Mouse (Mus musculus) kidney, embryonic 14.5 days (tissue): ENCODE measurements at regions not wholly inside any gene's neighbourhood (a gene's known extent, or its start where the extent isn't known, plus 50 kb on each side); places are given as distances from the start of the nearest gene placed in this dataset.

Experiments used
- ATAC-seq: fragments of 200-750 bp; cut with Nextera tagmentation; 2 replicates; pipeline ENCODE4 v1.8.0; 2017; ENCODE audit warnings: moderate number of reproducible peaks, mild to moderate bottlenecking, moderate TSS enrichment, moderate library complexity; ENCODE audit not compliant: low FRiP score, low TSS enrichment
- H3K27ac ChIP-seq: fragments of 300-500 bp; sonication (generic); 2 replicates; pipeline ENCODE4 v1.5.1; 2014; ENCODE audit warnings: low read depth, mild to moderate bottlenecking, low read length, moderate library complexity, mixed read lengths
- H3K27me3 ChIP-seq: fragments of 300-500 bp; sonication (generic); 2 replicates; pipeline ENCODE4 v1.6.1; 2014; ENCODE audit warnings: mild to moderate bottlenecking, low read length; ENCODE audit not compliant: control insufficient read depth, insufficient read depth
- H3K36me3 ChIP-seq: fragments of 300-500 bp; sonication (generic); 2 replicates; pipeline ENCODE4 v1.6.1; 2014; ENCODE audit warnings: low read length, mixed read lengths; ENCODE audit not compliant: control insufficient read depth, insufficient read depth
- H3K4me1 ChIP-seq: fragments of 300-500 bp; sonication (generic); 2 replicates; pipeline ENCODE4 v1.6.1; 2014; ENCODE audit warnings: low read length, mixed read lengths; ENCODE audit not compliant: control insufficient read depth, insufficient read depth
- H3K4me2 ChIP-seq: fragments of 300-500 bp; sonication (generic); replicated peaks from 2 replicates; pipeline ENCODE4 v1.6.1; 2014; ENCODE audit warnings: low read depth, mild to moderate bottlenecking, low read length
- H3K4me3 ChIP-seq: fragments of 300-500 bp; sonication (generic); 2 replicates; pipeline ENCODE4 v1.5.1; 2014; ENCODE audit warnings: mild to moderate bottlenecking, low read length
- H3K9ac ChIP-seq: fragments of 300-500 bp; sonication (generic); 2 replicates; pipeline ENCODE4 v1.6.1; 2014; ENCODE audit warnings: low read depth, mild to moderate bottlenecking, low read length, moderate library complexity
- H3K9me3 ChIP-seq: fragments of 300-500 bp; sonication (generic); 2 replicates; pipeline ENCODE4 v1.6.1; 2016; ENCODE audit warnings: low read length; ENCODE audit not compliant: control insufficient read depth
- WGBS: fragments of 180-500 bp; shearing (Covaris S2); extraction: QIAGEN DNeasy Blood & Tissue Kit; methylation state at CpG from one replicate; pipeline ENCODE4 v1.1.7; 2014; 5-methylcytosine and 5-hydroxymethylcytosine counted together

DNA sequence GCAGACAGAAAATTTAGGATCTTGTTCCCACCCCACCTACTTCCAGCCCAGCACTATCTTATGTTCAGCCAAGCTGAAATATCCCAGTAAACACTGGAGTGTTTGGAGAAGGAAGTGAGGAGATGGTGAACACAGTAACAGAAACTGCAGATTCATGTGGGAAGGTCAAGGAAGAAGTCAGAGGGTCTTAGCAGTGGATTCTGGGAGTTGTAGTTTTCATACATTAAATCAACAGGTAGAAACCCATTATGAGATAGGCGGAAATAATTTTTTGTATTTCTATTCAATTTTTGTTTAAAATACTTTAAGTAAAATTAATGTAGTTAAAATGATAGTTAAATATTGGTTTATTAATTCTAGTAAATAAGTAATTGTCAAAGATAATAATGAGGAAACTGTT is 429.6 kb upstream of the Gulo start:
- Histone ChIP-seq H3K9ac (no peak overlapping the region), H3K4me3 (no peak overlapping the region), H3K9me3 (no peaks in the 10 kb centered on the region), H3K27ac (no peak overlapping the region), H3K4me1 (no peaks in the 10 kb centered on the region), H3K36me3 (no peaks in the 10 kb centered on the region), H3K4me2 (no peak overlapping the region), H3K27me3 (no peaks in the 10 kb centered on the region)
- WGBS, result 81% methylated on average over 1 of the region's 1 CpGs
- ATAC-seq, result no peak

DNA sequence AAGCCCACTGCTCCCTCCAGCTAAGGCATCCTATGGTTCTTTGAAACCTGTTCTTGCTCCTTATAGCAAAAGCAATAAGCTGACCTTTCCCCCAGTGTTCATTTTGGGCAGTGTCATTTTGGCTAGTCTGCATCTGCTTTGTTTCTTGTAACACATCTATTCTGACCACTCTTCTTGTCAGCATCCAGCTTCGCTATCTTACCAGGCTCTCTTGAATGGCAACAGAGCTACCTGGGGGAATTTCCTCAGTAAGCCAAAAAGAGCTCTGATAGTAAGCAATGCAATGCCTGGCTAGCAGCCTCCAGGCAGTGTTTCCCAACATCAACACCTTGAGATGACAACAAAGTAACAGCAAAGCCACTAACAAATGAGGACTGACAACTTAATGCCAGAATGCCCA is 429.0 kb upstream of the Gulo start:
- H3K4me2 ChIP-seq, result no peak overlapping the region
- H3K27me3 ChIP-seq, result no peaks in the 10 kb centered on the region
- no peak overlapping the region for H3K9ac ChIP-seq
- no peaks in the 10 kb centered on the region for H3K4me1 ChIP-seq
- ATAC-seq, result no peak
- WGBS, result 87% methylated on average over 1 of the region's 1 CpGs
- no peaks in the 10 kb centered on the region for H3K36me3 ChIP-seq
- no peak overlapping the region for H3K4me3 ChIP-seq
- H3K9me3 ChIP-seq, result no peaks in the 10 kb centered on the region
- H3K27ac ChIP-seq, result no peak overlapping the region

DNA sequence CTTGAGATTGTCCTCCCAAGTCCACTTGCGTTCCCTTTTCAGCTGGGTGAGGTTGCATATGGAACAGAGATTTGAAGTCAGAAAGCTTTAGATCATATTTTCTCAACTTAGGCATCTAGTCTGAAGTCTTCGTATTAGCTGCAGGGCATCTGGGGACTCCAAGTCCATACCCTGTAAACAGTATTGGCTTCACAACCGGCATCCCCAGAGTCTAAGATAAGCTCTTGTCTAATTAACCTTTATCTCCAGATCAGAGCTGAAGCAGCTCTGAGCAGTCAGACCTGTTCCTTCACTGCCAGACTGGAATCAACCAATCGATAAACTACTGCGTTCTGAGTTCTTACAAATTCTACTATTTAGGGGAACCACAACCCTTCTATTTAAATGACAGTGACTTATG is 422.6 kb upstream of the Gulo start:
- Histone ChIP-seq H3K27ac (no peak overlapping the region), H3K9ac (no peak overlapping the region), H3K4me3 (no peak overlapping the region), H3K4me2 (no peak overlapping the region), H3K9me3 (no peaks in the 10 kb centered on the region), H3K4me1 (no peaks in the 10 kb centered on the region), H3K36me3 (no peaks in the 10 kb centered on the region), H3K27me3 (no peaks in the 10 kb centered on the region)
- no peak for ATAC-seq
- WGBS, result 71% methylated on average over 5 of the region's 5 CpGs

DNA sequence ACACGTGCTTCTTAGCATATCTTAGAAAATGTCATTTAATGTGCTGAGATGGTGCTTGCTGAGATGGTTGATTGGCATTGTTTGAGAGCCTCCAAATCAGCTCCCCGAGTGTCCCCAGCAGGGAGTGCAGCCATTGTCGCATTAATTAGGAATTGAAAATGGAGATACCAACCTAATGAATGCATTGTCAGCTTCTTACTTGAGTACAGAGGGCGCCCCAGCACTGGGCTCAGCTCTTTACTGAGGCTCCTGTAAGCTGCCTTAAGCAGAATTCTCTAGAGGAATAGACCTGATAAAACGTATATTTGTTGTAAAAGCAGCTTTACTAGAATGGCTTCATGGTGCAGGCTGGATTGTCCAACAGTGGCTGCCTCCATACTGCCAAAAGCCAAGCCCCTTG is 415.1 kb upstream of the Gulo start:
- Histone ChIP-seq H3K27me3 (no peaks in the 10 kb centered on the region), H3K9ac (no peak overlapping the region), H3K9me3 (no peaks in the 10 kb centered on the region), H3K4me1 (no peaks in the 10 kb centered on the region), H3K27ac (no peak overlapping the region), H3K4me2 (no peak overlapping the region), H3K36me3 (no peaks in the 10 kb centered on the region), H3K4me3 (no peak overlapping the region)
- no peak for ATAC-seq
- WGBS, result 18% methylated on average over 5 of the region's 5 CpGs
